Mouse (Mus musculus) megakaryocyte, embryonic 14.5 days (primary cell): Measurements from ENCODE around the gene Dcaf17. TPM values are rescaled to one million over a fixed set of nuclear protein-coding genes. Genes with fewer than 3 reads are reported as not detected.
A peak's percentile ranks its signal among the peaks of the same experiment; 100 is the strongest.

Experiments used
- H3K27me3 ChIP-seq: replicated peaks from 2 replicates; pipeline ENCODE3; 2012; ENCODE audit warnings: inconsistent platforms
- H3K36me3 ChIP-seq: replicated peaks from 2 replicates; pipeline ENCODE3; 2012; ENCODE audit warnings: low read length, inconsistent platforms, mixed read lengths
- H3K4me1 ChIP-seq: 2 replicates; pipeline ENCODE4 v1.6.1; 2012; ENCODE audit warnings: inconsistent platforms
- H3K4me3 ChIP-seq: replicated peaks from 2 replicates; pipeline ENCODE3; 2012; ENCODE audit warnings: moderate library complexity, mild to moderate bottlenecking, inconsistent platforms
- H3K9me3 ChIP-seq: 2 replicates; pipeline ENCODE4 v1.6.1; 2012; ENCODE audit warnings: inconsistent platforms
- FLI1 ChIP-seq: IDR thresholded peaks from 2 replicates; pipeline ENCODE4 v1.6.1; 2012; ENCODE audit warnings: low read length, inconsistent platforms, mixed read lengths
- GATA1 ChIP-seq: IDR thresholded peaks from 3 replicates; pipeline ENCODE4 v1.6.1; 2012; ENCODE audit warnings: mixed read lengths, low read length, inconsistent platforms, borderline replicate concordance
- polyA plus RNA-seq: library from polyadenylated mRNA; stranded (reverse); fragments of >175 nt; gene quantifications from 2 replicates; pipeline ENCODE4 v1.2.3, GENCODE M21; 2012; ENCODE audit warnings: low replicate concordance; ENCODE audit not compliant: insufficient read depth

Dcaf17 gene
- polyA plus RNA-seq, 1 experiment = 2.2 TPM

GRCm38 (mm10) chr2:71096170-71096569 lies 41.0 kb downstream of the Dcaf17 start:
- H3K4me1 ChIP-seq = peaks cover 11% of the 10 kb centered on the region
- TF ChIP-seq FLI1 = no peak
- no peak for TF ChIP-seq GATA1
- H3K36me3 ChIP-seq = peaks cover 88% of the 10 kb centered on the region
- no peaks in the 10 kb centered on the region for H3K27me3 ChIP-seq
- no peaks in the 10 kb centered on the region for H3K9me3 ChIP-seq
- H3K4me3 ChIP-seq = no peak overlapping the region

- Histone ChIP-seq H3K36me3 (peaks cover 34% of the 10 kb centered on the region), H3K9me3 (peaks cover 6% of the 10 kb centered on the region; the same call in 1 of the 2 replicates), H3K4me1 (peaks cover 27% of the 10 kb centered on the region), H3K4me3 (no peak overlapping the region), H3K27me3 (peaks cover 10% of the 10 kb centered on the region)
- no peak for TF ChIP-seq GATA1
- no peak for TF ChIP-seq FLI1
Measured at GRCm38 (mm10) chr2:71102621-71103291, 47.6 kb downstream of the Dcaf17 start.

- peaks cover 6% of the 10 kb centered on the region; the same call in 1 of the 2 replicates for H3K9me3 ChIP-seq
- peaks cover 27% of the 10 kb centered on the region for H3K4me1 ChIP-seq
- H3K27me3 ChIP-seq = peaks cover 10% of the 10 kb centered on the region
- H3K4me3 ChIP-seq = no peak overlapping the region
- no peak for TF ChIP-seq FLI1
- TF ChIP-seq GATA1 = no peak
- peaks cover 32% of the 10 kb centered on the region for H3K36me3 ChIP-seq
Measured at GRCm38 (mm10) chr2:71103292-71103680, 48.2 kb downstream of the Dcaf17 start.

GRCm38 (mm10) chr2:71104696-71105095 lies 49.6 kb downstream of the Dcaf17 start:
- Histone ChIP-seq H3K9me3 (peaks cover 6% of the 10 kb centered on the region; the same call in 1 of the 2 replicates), H3K27me3 (peaks cover 10% of the 10 kb centered on the region), H3K36me3 (peaks cover 19% of the 10 kb centered on the region), H3K4me1 (peaks cover 22% of the 10 kb centered on the region), H3K4me3 (no peak overlapping the region)
- TF ChIP-seq GATA1 (no peak), FLI1 (no peak)

GRCm38 (mm10) chr2:71105469-71106215 lies 50.5 kb downstream of the Dcaf17 start:
- Histone ChIP-seq H3K36me3 (peaks cover 11% of the 10 kb centered on the region), H3K4me1 (peaks cover 22% of the 10 kb centered on the region), H3K4me3 (peak overlapping the region; percentile 40), H3K27me3 (peaks cover 10% of the 10 kb centered on the region), H3K9me3 (peaks cover 6% of the 10 kb centered on the region; the same call in 1 of the 2 replicates)
- TF ChIP-seq GATA1 = no peak
- no peak for TF ChIP-seq FLI1

- no peak overlapping the region for H3K4me3 ChIP-seq
- peaks cover 6% of the 10 kb centered on the region; the same call in 1 of the 2 replicates for H3K9me3 ChIP-seq
- H3K36me3 ChIP-seq = no peaks in the 10 kb centered on the region
- peaks cover 11% of the 10 kb centered on the region for H3K27me3 ChIP-seq
- peaks cover 22% of the 10 kb centered on the region for H3K4me1 ChIP-seq
- TF ChIP-seq GATA1 = no peak
- TF ChIP-seq FLI1 = no peak
Measured at GRCm38 (mm10) chr2:71107225-71107624, 52.1 kb downstream of the Dcaf17 start.

- peaks cover 6% of the 10 kb centered on the region; the same call in 1 of the 2 replicates for H3K9me3 ChIP-seq
- H3K27me3 ChIP-seq = peaks cover 12% of the 10 kb centered on the region
- no peaks in the 10 kb centered on the region for H3K36me3 ChIP-seq
- peaks cover 18% of the 10 kb centered on the region for H3K4me1 ChIP-seq
- no peak for TF ChIP-seq FLI1
- no peak overlapping the region for H3K4me3 ChIP-seq
Measured at GRCm38 (mm10) chr2:71108541-71108940, 53.4 kb downstream of the Dcaf17 start.

- peaks cover 37% of the 10 kb centered on the region for H3K27me3 ChIP-seq
- H3K9me3 ChIP-seq = peaks cover 11% of the 10 kb centered on the region
- no peaks in the 10 kb centered on the region for H3K36me3 ChIP-seq
- peaks cover 14% of the 10 kb centered on the region for H3K4me1 ChIP-seq
- H3K4me3 ChIP-seq = no peak overlapping the region
- TF ChIP-seq FLI1 (no peak), GATA1 (no peak)
Measured at GRCm38 (mm10) chr2:71113489-71114171, 58.5 kb downstream of the Dcaf17 start.

- Histone ChIP-seq H3K27me3 (peaks cover 58% of the 10 kb centered on the region), H3K36me3 (no peaks in the 10 kb centered on the region)
- TF ChIP-seq FLI1 (no peak), GATA1 (no peak)
Measured at GRCm38 (mm10) chr2:71116151-71116550, 61.0 kb downstream of the Dcaf17 start.

GRCm38 (mm10) chr2:71117797-71118708 lies 62.9 kb downstream of the Dcaf17 start, which contains the start of gene Cybrd1:
TSS of gene Cybrd1 (plus strand) at chr2:71117923.
- TF ChIP-seq GATA1 (no peak), FLI1 (no peak)
- Histone ChIP-seq H3K36me3 (no peaks in the 10 kb centered on the region), H3K4me3 (peak within 1 kb of the TSS; percentile 93), H3K27me3 (peaks cover 63% of the 10 kb centered on the region), H3K9me3 (peaks cover 11% of the 10 kb centered on the region), H3K4me1 (peaks cover 16% of the 10 kb centered on the region)

More at GRCm38 (mm10) chr2:71116151-71116550, 61.0 kb downstream of the Dcaf17 start:
- H3K4me1 ChIP-seq = peaks cover 16% of the 10 kb centered on the region
- H3K9me3 ChIP-seq = peaks cover 11% of the 10 kb centered on the region
- no peak overlapping the region for H3K4me3 ChIP-seq
